Mouse (Mus musculus): ENCODE measurements around the gene Bax.

- TF ChIP-seq CTCF (IDR thresholded peaks at IDR 0.05), result no peak
- no peak for TF ChIP-seq POLR2A (IDR thresholded peaks at IDR 0.05; ENCODE audit: insufficient read depth, low read depth, low read length)
- no peak for TF ChIP-seq EP300 (IDR thresholded peaks at IDR 0.05; ENCODE audit: insufficient read depth, low read depth, low read length)
Observed at GRCm38 (mm10) chr7:45486761-45487415, 20.2 kb upstream of the Bax start, which contains the start of gene Gm45808.

Measured in heart, adult 2 months (tissue).